Mouse (Mus musculus): ENCODE data around the gene Col26a1. TPM values are rescaled to one million over a fixed set of nuclear protein-coding genes. Genes with fewer than 3 reads are reported as not detected.

The Col26a1 gene
- total RNA-seq, 2 experiments from 2014 or later, result 6.7 to 8.3 TPM

GRCm38 (mm10) chr5:136806379-136807056 lies 76.5 kb downstream of the Col26a1 start:
- no peak for DNase-seq

GRCm38 (mm10) chr5:136805019-136805418 lies 78.0 kb downstream of the Col26a1 start:
- no peak for DNase-seq

- no peak for DNase-seq
Measured at GRCm38 (mm10) chr5:136804246-136804645, 78.8 kb downstream of the Col26a1 start.

- peak; percentile 48 for DNase-seq
Measured at GRCm38 (mm10) chr5:136802732-136803131, 80.3 kb downstream of the Col26a1 start.

GRCm38 (mm10) chr5:136796917-136797316 lies 86.1 kb downstream of the Col26a1 start:
- no peak for DNase-seq

GRCm38 (mm10) chr5:136793807-136794206 lies 89.2 kb downstream of the Col26a1 start:
- DNase-seq, result no peak

- no peak for DNase-seq
Measured at GRCm38 (mm10) chr5:136792541-136792940, 90.5 kb downstream of the Col26a1 start.

GRCm38 (mm10) chr5:136791204-136791603 lies 91.8 kb downstream of the Col26a1 start:
- DNase-seq, result no peak

- DNase-seq, result peak; percentile 92
Measured at GRCm38 (mm10) chr5:136790570-136791196, 92.3 kb downstream of the Col26a1 start.

GRCm38 (mm10) chr5:136784531-136784930 lies 98.5 kb downstream of the Col26a1 start:
- no peak for DNase-seq

- DNase-seq, result no peak
Measured at GRCm38 (mm10) chr5:136782600-136782999, 100.4 kb downstream of the Col26a1 start.

- peak; percentile 59 for DNase-seq
Measured at GRCm38 (mm10) chr5:136780465-136780864, 102.5 kb downstream of the Col26a1 start.

- DNase-seq, result no peak
Measured at GRCm38 (mm10) chr5:136779946-136780345, 103.1 kb downstream of the Col26a1 start.

- DNase-seq, result no peak
Measured at GRCm38 (mm10) chr5:136775548-136775947, 107.5 kb downstream of the Col26a1 start.

GRCm38 (mm10) chr5:136773044-136774039 lies 109.7 kb downstream of the Col26a1 start:
- no peak for DNase-seq

GRCm38 (mm10) chr5:136771132-136771531 lies 111.9 kb downstream of the Col26a1 start:
- no peak for DNase-seq

GRCm38 (mm10) chr5:136767304-136767703 lies 115.7 kb downstream of the Col26a1 start:
- DNase-seq, result no peak

GRCm38 (mm10) chr5:136764157-136764669 lies 118.8 kb downstream of the Col26a1 start:
- peak; percentile 29 for DNase-seq

GRCm38 (mm10) chr5:136760345-136760744 lies 122.7 kb downstream of the Col26a1 start:
- DNase-seq, result no peak

GRCm38 (mm10) chr5:136759781-136760180 lies 123.2 kb downstream of the Col26a1 start:
- no peak for DNase-seq

GRCm38 (mm10) chr5:136755696-136756095 lies 127.3 kb downstream of the Col26a1 start:
- peak; percentile 85 for DNase-seq

- DNase-seq, result peak; percentile 35
Measured at GRCm38 (mm10) chr5:136754053-136754591, 128.9 kb downstream of the Col26a1 start.

Measured in adrenal gland, postnatal 10 days (tissue).